Mouse (Mus musculus) E14TG2a.4 (cell line): ENCODE measurements around the gene Helt.

Experiments
- CTCF ChIP-seq: conservative IDR thresholded peaks from 2 replicates; pipeline ENCODE4 v1.5.1; 2014; ENCODE audit warnings: low read length
- NANOG ChIP-seq: IDR thresholded peaks from 2 replicates; pipeline ENCODE4 v1.6.1; 2014; ENCODE audit warnings: borderline replicate concordance, low read length, mixed read lengths
- POU5F1 ChIP-seq: IDR thresholded peaks from 2 replicates; pipeline ENCODE4 v1.6.1; 2014; ENCODE audit warnings: low read length, borderline replicate concordance

GRCm38 (mm10) chr8:46295101-46295534, 647 bp upstream of the Helt start:
- no peak for TF ChIP-seq CTCF
- no peak for TF ChIP-seq NANOG
- no peak for TF ChIP-seq POU5F1
